Mouse (Mus musculus): ENCODE measurements around the gene Smim15.

DNA sequence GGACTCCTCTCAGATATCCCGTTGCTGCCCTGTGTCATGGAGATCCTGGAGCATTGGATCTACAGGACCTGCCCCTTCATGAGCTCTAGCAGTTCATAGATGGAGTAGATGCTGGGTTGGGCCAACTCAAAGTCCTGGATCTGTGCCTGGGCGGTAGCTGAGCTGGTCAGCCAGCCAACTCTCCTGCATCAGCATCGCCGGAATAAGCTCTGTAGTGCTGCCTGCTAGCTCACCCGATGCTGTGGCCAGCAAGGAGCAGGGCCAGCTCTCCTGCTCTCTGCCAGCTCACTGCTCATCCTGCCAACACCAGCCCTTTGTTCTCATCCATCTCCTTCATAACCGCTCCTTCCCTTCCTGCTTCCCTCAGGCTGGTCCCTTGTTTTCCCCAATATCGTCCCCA lies 51.4 kb downstream of the Smim15 start:
- TF ChIP-seq FLI1 (IDR thresholded peaks at IDR 0.05; ENCODE audit: low read length) (no peak), GATA1 (IDR thresholded peaks at IDR 0.05; ENCODE audit: borderline replicate concordance, low read length) (no peak)

Data from megakaryocyte, embryonic 14.5 days (primary cell).